Mouse (Mus musculus): ENCODE measurements around the gene Rhoh. TPM values are rescaled to one million over a fixed set of nuclear protein-coding genes. Genes with fewer than 3 reads are reported as not detected.

The Rhoh gene
- total RNA-seq (2014; fragmentation: Nextera tagmentation) (17.2 and 22.9 TPM in 2 replicates), total RNA-seq (2017) (22.0 and 26.8 TPM in 2 replicates)

- ATAC-seq (replicated peaks; ENCODE audit: low FRiP score, low TSS enrichment, poor library complexity, severe bottlenecking), result no peak
Observed at GRCm38 (mm10) chr5:65861154-65861944, at the start of gene Rhoh. Gene Rhoh (plus strand): TSS chr5:65861213.

- ATAC-seq (replicated peaks; ENCODE audit: low FRiP score, low TSS enrichment, poor library complexity, severe bottlenecking), result peak; percentile 88
Observed at GRCm38 (mm10) chr5:65823601-65824133, 37.3 kb upstream of the Rhoh start.

GRCm38 (mm10) chr5:65826476-65826875 lies 34.5 kb upstream of the Rhoh start:
- ATAC-seq (replicated peaks; ENCODE audit: low FRiP score, low TSS enrichment, poor library complexity, severe bottlenecking), result no peak

- no peak for ATAC-seq (replicated peaks; ENCODE audit: low FRiP score, low TSS enrichment, poor library complexity, severe bottlenecking)
Observed at GRCm38 (mm10) chr5:65827102-65827501, 33.9 kb upstream of the Rhoh start.

GRCm38 (mm10) chr5:65828261-65828660 lies 32.8 kb upstream of the Rhoh start:
- ATAC-seq (replicated peaks; ENCODE audit: low FRiP score, low TSS enrichment, poor library complexity, severe bottlenecking), result no peak

GRCm38 (mm10) chr5:65829059-65829458 lies 32.0 kb upstream of the Rhoh start:
- no peak for ATAC-seq (replicated peaks; ENCODE audit: low FRiP score, low TSS enrichment, poor library complexity, severe bottlenecking)

GRCm38 (mm10) chr5:65831917-65832618 lies 28.9 kb upstream of the Rhoh start:
- ATAC-seq (replicated peaks; ENCODE audit: low FRiP score, low TSS enrichment, poor library complexity, severe bottlenecking), result peak; percentile 61

- ATAC-seq (replicated peaks; ENCODE audit: low FRiP score, low TSS enrichment, poor library complexity, severe bottlenecking), result no peak
Observed at GRCm38 (mm10) chr5:65833092-65833491, 27.9 kb upstream of the Rhoh start.

GRCm38 (mm10) chr5:65833766-65834498 lies 27.1 kb upstream of the Rhoh start:
- no peak for ATAC-seq (replicated peaks; ENCODE audit: low FRiP score, low TSS enrichment, poor library complexity, severe bottlenecking)

GRCm38 (mm10) chr5:65838053-65838452 lies 23.0 kb upstream of the Rhoh start:
- no peak for ATAC-seq (replicated peaks; ENCODE audit: low FRiP score, low TSS enrichment, poor library complexity, severe bottlenecking)

GRCm38 (mm10) chr5:65842947-65843346 lies 18.1 kb upstream of the Rhoh start:
- ATAC-seq (replicated peaks; ENCODE audit: low FRiP score, low TSS enrichment, poor library complexity, severe bottlenecking), result peak; percentile 72

GRCm38 (mm10) chr5:65846534-65846933 lies 14.5 kb upstream of the Rhoh start:
- no peak for ATAC-seq (replicated peaks; ENCODE audit: low FRiP score, low TSS enrichment, poor library complexity, severe bottlenecking)

GRCm38 (mm10) chr5:65846958-65847357 lies 14.1 kb upstream of the Rhoh start:
- ATAC-seq (replicated peaks; ENCODE audit: low FRiP score, low TSS enrichment, poor library complexity, severe bottlenecking), result no peak

GRCm38 (mm10) chr5:65847656-65848055 lies 13.4 kb upstream of the Rhoh start:
- no peak for ATAC-seq (replicated peaks; ENCODE audit: low FRiP score, low TSS enrichment, poor library complexity, severe bottlenecking)

- peak; percentile 87 for ATAC-seq (replicated peaks; ENCODE audit: low FRiP score, low TSS enrichment, poor library complexity, severe bottlenecking)
Observed at GRCm38 (mm10) chr5:65850765-65851164, 10.2 kb upstream of the Rhoh start.

GRCm38 (mm10) chr5:65854786-65855191 lies 6.2 kb upstream of the Rhoh start:
- ATAC-seq (replicated peaks; ENCODE audit: low FRiP score, low TSS enrichment, poor library complexity, severe bottlenecking), result no peak

- no peak for ATAC-seq (replicated peaks; ENCODE audit: low FRiP score, low TSS enrichment, poor library complexity, severe bottlenecking)
Observed at GRCm38 (mm10) chr5:65855571-65855970, 5.4 kb upstream of the Rhoh start.

- ATAC-seq (replicated peaks; ENCODE audit: low FRiP score, low TSS enrichment, poor library complexity, severe bottlenecking), result no peak
Observed at GRCm38 (mm10) chr5:65856591-65857411, 4.2 kb upstream of the Rhoh start.

- peak; percentile 80 for ATAC-seq (replicated peaks; ENCODE audit: low FRiP score, low TSS enrichment, poor library complexity, severe bottlenecking)
Observed at GRCm38 (mm10) chr5:65857935-65858334, 3.1 kb upstream of the Rhoh start.
